Mouse (Mus musculus): Measurements from ENCODE around the gene Olfr533.
A peak's percentile ranks its signal among the peaks of the same experiment; 100 is the strongest.
"Not testable (repeated sequence)": the region's sequence is repeated elsewhere in the genome, so short reads cannot be mapped to it uniquely, and the experiment has no call there.

The Olfr533 gene

GRCm38 (mm10) chr7:140463070-140463469 lies at the start of gene Olfr533:
TSS of gene Olfr533 (plus strand) at chr7:140463370.
- not testable (repeated sequence) for DNase-seq

GRCm38 (mm10) chr7:140421539-140421938 lies 41.6 kb upstream of the Olfr533 start, which contains the start of gene Olfr532:
TSS of gene Olfr532 (minus strand) at chr7:140421639.
- no peak for DNase-seq

DNA sequence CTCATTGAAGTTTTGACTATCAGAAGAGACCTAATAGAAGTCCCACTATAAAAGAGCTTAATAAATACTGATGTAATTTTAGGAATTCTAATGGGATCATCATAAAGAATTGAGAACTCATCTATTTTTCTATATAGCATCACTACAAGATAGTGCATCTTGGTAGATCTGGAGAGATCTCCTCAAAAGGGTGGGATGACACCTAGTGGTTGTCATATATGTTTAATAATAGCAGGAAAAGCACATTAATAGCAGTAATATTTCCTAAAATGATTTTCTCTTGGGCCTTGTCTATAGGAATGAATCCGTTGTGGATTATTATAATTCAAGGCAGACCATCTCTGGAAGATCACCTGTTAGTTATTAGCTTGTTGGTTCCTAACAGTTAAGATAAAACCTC lies 20.0 kb upstream of the Olfr533 start:
- no peak for DNase-seq

DNA sequence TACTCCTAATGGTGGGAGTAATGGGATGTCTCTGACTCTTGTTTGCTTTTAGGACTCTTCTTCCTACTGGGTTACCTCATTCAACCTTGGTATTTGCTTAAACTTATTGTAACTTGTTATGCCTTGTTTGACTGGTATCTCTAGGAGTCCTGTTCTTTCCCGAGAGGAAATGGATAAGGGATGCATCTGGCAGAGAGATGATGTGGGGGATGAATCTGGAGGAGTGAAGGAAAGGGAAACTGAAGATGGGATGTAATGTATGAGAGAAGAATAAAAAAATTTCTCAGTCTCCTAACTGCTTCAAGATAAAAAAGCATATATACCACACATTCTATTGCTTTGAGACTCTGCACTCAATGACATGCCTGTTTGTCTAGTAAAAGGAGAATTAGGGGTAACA lies 14.7 kb downstream of the Olfr533 start:
- DNase-seq: no peak

GRCm38 (mm10) chr7:140478733-140479132 lies 15.6 kb downstream of the Olfr533 start:
- DNase-seq: no peak

DNA sequence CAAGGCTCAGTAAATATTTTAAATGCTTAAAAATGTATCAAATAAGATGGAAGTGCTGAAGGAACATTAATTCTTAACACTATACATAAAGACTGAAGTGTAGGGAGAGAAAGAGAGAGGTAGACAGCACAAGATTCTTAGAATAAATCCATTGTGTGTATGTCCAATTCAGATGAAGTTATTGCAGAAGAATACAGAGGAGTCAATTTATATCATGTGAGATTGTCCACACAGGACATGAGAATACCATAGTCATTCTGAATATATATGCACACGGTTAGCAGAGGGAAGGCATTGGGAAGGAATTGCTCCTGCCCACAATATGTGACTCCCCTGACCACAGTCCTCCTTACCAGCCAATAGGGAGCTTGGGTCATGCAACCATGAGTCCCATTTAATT lies 20.7 kb downstream of the Olfr533 start, which contains the start of gene Olfr535:
TSS of gene Olfr535 (plus strand) at position 301 of the 400 bp plus-strand sequence.
- no peak for DNase-seq

- no peak for DNase-seq
Observed at GRCm38 (mm10) chr7:140488981-140489380, 25.8 kb downstream of the Olfr533 start.

DNA sequence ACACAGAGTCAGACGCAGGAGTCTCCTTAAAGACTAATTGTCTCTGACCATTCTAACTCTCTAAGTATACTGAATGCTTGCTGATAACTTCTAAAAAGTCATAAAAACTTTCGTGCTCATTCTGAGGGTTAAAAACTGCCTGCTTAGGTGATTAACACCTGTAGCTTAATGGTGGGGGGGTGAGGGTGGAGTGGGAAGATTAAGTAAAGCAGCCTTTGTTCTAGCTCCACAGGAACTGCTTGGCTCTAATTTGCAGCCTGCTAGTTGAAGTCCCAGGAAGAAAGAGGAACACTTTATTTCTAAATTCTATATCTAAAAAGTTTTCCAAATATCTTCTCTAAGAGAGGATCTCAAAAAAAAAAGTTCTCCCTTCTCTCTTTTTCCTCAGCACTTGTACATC lies 31.1 kb downstream of the Olfr533 start:
- DNase-seq: no peak

- DNase-seq: no peak
Observed at GRCm38 (mm10) chr7:140494702-140495101, 31.5 kb downstream of the Olfr533 start.

- DNase-seq: peak; percentile 2
Observed at GRCm38 (mm10) chr7:140507346-140508021, 44.3 kb downstream of the Olfr533 start, which contains the start of gene Olfr536. TSS of gene Olfr536 (minus strand) at chr7:140507396.
